Mouse (Mus musculus): Measurements from ENCODE around the gene Ddost.

DNA sequence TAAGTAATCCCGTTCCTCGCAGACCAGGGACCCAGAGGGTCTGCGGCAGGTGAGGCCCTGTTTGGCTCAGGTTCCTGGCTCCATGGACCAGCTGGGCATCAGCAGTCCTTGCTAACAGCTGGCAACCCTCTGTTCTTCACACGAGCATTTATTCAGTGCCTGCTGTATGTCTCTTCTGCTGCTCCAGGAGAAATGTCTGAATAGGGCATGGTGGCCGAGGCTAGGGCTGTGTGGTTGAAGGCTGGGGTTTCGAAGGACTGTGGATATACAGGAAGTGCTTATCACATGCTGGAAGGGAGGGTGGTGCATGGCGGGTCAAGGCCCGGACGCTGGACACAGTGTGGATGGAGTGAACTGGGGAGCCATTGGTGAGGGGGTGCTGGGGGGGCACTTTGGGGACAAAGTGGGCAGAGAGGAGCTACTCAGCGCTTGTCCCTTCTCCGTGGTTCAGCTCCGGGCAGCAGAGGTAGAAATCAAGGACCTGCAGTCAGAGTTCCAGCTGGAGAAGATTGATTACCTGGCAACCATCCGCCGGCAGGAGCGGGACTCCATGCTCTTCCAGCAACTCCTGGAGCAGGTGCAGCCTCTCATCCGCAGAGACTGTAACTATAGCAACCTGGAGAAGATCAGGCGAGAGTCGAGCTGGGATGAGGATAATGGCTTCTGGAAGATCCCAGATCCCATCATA is 11.1 kb upstream of the Ddost start:
- TF ChIP-seq ZNF384 (IDR thresholded peaks at IDR 0.05; ENCODE audit: low read depth, low read length) (no peak), CHD2 (IDR thresholded peaks at IDR 0.05; ENCODE audit: low read depth, low read length) (no peak)
